Mouse (Mus musculus) left cerebral cortex, adult 2 months (tissue): ENCODE data around the gene Nog. TPM values are rescaled to one million over a fixed set of nuclear protein-coding genes. Genes with fewer than 3 reads are reported as not detected.

Experiments used
- DNase-seq, 2 experiments: peaks; one replicate each; pipeline ENCODE4 v3.0.0; 2021 to 2022; ENCODE audit warnings: low spot score in 2 of 2, mixed read lengths in 1 of 2; ENCODE audit errors: extremely low spot score in 1 of 2
- H3K27ac ChIP-seq: fragments of 200-600 bp; 2 replicates; pipeline ENCODE4 v1.8.1; 2022
- H3K4me3 ChIP-seq: fragments of 200-600 bp; 2 replicates; pipeline ENCODE4 v1.8.1; 2022
- CTCF ChIP-seq: fragments of 200-600 bp; IDR thresholded peaks from 2 replicates; pipeline ENCODE4 v1.8.1; 2022; ENCODE audit warnings: antibody characterized with exemption, mild to moderate bottlenecking, moderate library complexity
- intact Hi-C: fragments of 180-260 bp; cut with DNase I; formaldehyde crosslinking; loops from one replicate; pipeline ENCODE4 v1.15.1; 2025
- total RNA-seq, 2 experiments: library from RNA; stranded (reverse); gene quantifications; 2 replicates each; pipeline ENCODE4 v1.2.3; 2021

The Nog gene
- total RNA-seq, 2 experiments from 2014 or later: 14.0 to 14.6 TPM

DNA sequence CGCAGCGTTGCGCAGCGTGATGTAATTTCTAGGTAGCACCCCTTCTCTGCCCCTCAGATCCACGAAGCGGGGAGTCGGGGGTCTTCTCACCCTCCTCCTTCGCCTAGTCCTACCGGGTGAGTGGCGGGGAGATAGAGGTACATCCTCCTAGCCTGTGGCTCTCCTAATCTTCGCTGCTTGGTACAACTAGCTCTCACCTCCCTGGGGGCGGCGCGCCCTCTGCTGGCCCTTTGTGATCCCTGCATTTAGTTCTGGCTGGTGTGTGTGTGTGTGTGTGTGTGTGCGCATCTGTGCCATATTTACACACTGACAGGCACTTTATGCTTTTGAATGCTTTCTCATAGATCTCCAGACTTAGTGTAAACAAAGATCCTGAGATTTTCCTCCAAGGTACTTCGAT lies 1.3 kb upstream of the Nog start:
- peak; percentile 84 to 89 for DNase-seq
- peak; percentile 82 for TF ChIP-seq CTCF
- intact Hi-C loops: loop anchor here (1.0 to 10.0 kb wide), 5 partner anchors 138 to 621 kb away; partner anchors contain the start of gene Coil
- peak overlapping the region; percentile 31; the same call in 1 of the 2 replicates for H3K4me3 ChIP-seq
- no peak overlapping the region for H3K27ac ChIP-seq

DNA sequence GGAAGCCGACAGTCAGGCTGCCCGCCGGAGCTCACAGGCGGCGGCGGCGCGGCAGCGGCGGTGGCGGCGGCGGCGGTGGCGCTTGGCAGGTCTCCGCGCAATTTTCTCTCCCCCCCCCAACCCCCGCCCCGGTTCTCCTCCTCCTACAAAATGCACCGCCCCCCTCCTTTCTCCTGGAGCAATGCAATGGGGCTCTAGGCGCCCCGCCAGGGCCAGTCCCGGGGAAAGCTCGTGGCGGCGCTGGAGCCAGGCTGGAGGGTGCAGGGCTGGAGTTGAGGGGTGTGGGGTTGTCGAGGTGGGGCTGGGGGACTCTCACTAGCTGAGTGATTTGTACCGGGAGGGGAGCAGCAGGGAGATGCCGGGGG lies 666 bp upstream of the Nog start:
- no peak for TF ChIP-seq CTCF
- DNase-seq: no peak
- intact Hi-C loops: loop anchor here (1.0 to 10.0 kb wide), 5 partner anchors 137 to 622 kb away; partner anchors contain the start of gene Coil
- Histone ChIP-seq H3K27ac (peak overlapping the region; percentile 74), H3K4me3 (peak overlapping the region; percentile 69)

DNA sequence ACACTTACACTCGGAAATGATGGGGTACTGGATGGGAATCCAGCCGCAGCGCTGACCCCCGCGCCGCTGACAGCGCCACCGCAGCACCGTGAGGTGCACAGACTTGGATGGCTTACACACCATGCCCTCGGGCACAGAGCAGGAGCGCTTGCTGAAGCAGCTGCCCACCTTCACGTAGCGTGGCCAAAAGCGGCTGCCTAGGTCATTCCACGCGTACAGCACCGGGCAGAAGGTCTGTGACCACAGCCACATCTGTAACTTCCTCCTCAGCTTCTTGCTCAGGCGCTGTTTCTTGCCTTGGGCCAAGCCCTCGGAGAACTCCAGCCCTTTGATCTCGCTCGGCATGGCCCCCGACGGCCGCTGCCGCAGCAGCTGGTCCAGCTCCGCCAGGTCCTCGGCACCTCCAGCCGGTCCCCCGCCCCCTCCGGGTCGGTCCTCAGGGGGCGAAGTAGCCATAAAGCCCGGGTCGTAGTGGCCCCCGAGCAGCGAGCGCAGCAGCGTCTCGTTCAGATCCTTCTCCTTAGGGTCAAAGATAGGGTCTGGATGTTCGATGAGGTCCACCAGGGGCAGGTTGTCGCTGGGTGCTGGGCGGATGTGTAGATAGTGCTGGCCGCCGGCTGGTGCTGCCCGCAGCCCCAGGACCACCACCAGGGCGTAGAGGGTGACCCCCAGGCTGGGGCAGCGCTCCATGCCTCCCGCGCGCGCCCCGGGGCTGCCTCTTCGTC lies 639 bp downstream of the Nog start:
- no peak for TF ChIP-seq CTCF
- peak in 1 of 2 experiments; percentile 18 for DNase-seq
- peak overlapping the region; percentile 74 for H3K27ac ChIP-seq
- intact Hi-C loops: loop anchor here (5.0 to 10.0 kb wide), 3 partner anchors 214 to 623 kb away; partner anchors contain the start of gene Coil
- H3K4me3 ChIP-seq: peak overlapping the region; percentile 69

DNA sequence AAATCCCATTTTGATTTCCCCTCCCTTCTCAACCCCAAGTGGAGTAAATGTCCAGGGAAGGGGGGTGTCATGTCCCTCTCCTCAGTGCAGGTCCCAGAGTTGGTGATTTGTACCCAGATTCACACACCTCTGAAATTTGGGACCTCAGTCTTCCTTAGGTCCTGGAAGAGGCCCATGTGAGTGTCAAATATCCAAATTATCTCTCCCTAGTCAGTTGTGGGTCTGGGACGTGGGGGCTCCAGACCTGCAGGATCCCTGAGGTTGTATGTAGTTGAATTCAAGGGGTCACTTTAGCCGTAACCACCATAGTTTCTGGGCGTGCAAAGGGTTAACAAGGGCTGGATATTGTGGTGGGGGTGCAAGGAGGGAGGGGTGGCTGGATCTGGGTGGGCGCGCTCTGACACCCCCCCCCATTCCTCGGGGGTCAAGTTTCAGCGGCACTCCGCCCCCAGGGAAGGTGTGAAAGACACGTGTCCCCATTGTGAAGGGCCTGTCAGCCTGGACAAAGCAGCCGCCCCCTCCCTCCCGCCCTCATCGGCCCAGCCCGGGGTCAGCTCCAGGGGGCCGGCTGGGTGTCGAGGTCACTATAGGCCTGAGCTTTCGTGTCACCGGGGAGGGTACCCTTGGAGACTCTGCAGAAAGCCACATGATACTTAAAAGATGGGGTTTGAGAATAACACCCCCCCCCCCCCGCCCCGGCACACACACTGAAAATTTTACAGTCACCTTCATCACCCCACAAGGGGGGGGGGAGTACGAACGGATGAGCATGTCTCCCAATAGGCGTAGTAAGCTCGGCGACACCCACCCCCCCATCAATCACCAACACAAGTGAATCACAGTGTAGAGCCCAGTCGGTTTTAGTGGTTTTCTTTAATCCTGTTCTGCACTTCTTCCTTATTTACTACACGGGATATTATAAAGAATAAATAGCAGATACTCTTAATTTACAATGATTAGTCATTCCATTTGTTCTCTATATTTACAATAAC lies 2.1 kb downstream of the Nog start:
- intact Hi-C loops: loop anchor here (1.0 to 10.0 kb wide), 4 partner anchors 135 to 625 kb away; partner anchors contain the start of gene Coil
- H3K4me3 ChIP-seq: peak overlapping the region; percentile 69
- no peak overlapping the region for H3K27ac ChIP-seq
- no peak for DNase-seq
- TF ChIP-seq CTCF: no peak

DNA sequence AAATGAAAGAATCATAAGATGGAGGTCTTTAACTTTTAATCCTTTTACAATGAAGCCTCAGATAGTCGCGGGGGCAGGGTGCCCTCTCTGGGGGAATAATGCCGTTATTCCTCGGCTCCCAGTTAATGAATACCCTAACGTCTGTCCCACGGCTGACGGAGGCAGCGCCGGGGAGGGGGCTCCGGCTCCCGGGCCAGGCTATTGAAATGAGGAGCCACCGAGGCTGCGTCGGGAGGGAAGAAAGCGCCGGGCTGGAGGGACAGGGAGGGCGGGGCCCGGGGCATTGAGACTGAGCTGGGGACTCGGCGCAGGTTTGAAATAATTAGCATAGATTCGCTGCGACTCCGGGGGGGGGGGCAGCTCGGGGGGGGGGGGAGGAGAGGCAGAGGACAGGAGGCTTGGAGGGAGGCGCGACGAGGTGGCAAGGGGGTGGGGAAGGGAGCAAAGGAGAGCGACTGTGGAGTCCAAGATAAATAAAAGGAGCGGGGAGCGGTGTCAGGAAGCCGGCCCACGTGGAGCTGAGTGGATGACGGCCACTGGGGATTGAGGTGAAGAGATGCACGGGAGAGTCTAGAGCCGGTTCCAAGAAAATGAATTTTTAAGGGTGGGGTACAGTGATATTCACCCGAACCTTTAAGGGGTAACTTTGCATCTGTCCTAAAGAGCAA lies 2.9 kb downstream of the Nog start:
- intact Hi-C loops: loop anchor here (1.0 kb wide), 1 partner anchor 134 kb away; no protein-coding TSS in a partner anchor
- no peak for TF ChIP-seq CTCF
- H3K27ac ChIP-seq: no peak overlapping the region
- H3K4me3 ChIP-seq: peak overlapping the region; percentile 47
- DNase-seq: no peak

DNA sequence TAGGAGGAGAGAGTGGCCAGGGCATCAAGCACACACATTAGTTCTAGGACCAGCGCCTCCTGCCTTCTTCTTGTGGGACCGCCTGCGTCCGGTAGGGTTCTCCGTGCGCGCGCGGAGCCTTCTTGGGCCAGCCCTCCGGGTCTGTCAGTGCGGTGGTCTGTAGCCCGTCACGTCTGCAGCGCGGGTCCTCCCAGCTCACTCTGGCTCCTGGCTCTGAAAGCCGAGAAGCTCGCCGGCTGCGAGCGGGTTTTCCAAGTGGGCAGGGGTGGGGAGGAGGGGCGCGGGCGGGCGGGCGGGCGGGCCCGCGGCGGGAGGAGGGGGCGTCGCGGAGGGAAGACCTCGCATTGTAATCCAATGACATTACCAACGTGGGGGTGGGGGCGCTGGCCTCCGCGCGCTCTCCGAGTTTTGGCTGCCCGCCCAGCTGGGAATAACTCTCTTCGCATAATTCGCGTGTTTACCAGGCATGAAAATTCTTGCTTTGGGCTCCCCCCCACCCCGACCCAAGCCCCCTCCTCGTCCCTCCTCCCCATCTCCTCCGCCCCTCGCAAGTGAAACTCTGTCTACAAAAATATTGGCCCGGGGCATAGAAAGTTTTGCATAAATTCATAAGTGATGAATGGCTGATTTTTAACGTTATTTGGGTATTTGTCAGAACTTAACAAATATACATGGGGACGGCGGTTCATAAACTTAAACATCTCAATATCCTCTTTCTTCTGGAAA lies 3.7 kb downstream of the Nog start:
- peak overlapping the region; percentile 47 for H3K4me3 ChIP-seq
- peak; percentile 25 for TF ChIP-seq CTCF
- H3K27ac ChIP-seq: no peak overlapping the region
- DNase-seq: peak; percentile 18 to 28
- intact Hi-C loops: loop anchor here (1.0 kb wide), 1 partner anchor 133 kb away; no protein-coding TSS in a partner anchor

DNA sequence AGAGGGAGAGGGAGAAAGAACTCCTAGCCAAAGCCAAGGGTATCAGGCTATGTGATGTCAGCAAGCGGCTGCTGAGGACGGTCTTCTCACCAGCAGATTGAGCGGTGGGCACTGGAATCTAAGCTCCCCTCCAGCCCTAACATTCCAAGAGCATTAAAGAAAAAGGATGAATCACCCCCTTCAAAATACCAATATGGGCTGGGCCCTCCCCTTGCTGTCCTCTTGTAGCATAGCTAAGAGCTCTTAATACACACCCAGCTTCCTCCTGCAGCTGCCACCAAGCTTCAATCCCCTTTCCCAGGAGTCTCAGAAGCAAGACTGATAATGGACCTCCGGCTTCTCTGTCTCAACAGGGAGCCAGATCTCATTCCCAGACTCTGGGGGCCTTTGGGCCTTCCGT lies 4.6 kb downstream of the Nog start:
- intact Hi-C loops: no loop called here
- TF ChIP-seq CTCF: no peak
- H3K4me3 ChIP-seq: no peak overlapping the region
- DNase-seq: no peak
- H3K27ac ChIP-seq: no peak overlapping the region

DNA sequence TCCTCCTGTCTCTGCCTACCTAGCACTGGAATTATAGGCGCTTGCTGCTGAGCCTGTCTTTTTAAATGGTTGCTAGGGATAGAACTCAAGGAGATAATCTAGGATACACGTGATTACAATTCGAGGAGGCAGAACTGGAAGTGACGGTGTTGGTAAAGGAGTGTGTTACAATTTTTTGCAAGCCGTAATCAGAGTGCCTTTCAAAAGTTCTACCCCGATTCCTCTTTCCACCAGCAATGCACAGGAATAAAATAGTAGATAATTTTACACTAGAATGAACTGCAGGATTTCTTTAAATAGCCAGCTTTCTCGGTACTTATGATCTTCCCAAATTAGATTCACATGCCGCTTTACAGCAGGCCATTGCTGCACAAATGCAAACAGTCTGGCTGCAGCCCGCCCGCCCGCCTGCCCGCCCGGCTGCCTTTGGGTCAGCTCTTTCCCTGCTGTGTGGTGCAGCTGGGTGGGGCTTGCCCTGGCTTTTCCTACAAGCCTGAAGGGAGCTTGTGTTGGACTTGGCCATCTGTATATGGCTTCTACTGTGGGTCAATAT lies 32.2 kb downstream of the Nog start:
- no peak for DNase-seq
- intact Hi-C loops: no loop called here
- no peak for TF ChIP-seq CTCF

DNA sequence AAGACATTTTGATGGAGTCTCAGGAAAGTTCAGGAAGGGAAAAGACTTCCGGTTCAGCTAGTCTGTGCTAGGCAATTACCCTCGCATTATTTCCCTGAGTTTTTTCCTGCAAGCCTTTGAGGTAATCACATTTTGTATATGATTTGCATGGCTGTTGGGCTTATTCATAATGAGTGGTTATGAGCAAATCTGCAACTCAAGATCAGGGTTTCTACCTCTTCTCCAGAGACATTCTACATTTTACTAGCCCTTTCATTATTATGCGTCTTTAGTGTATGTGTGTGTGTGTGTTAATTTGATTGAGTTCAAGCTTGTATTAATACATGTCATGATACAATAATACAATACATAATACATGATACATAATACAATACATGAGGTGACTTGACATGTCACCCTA lies 34.6 kb downstream of the Nog start:
- no peak for DNase-seq
- no peak for TF ChIP-seq CTCF
- Histone ChIP-seq H3K27ac (no peak overlapping the region), H3K4me3 (no peak overlapping the region)
- intact Hi-C loops: no loop called here

More for the DNA sequence above, 32.2 kb downstream of the Nog start:
- no peak overlapping the region for H3K4me3 ChIP-seq
- H3K27ac ChIP-seq: no peak overlapping the region

DNA sequence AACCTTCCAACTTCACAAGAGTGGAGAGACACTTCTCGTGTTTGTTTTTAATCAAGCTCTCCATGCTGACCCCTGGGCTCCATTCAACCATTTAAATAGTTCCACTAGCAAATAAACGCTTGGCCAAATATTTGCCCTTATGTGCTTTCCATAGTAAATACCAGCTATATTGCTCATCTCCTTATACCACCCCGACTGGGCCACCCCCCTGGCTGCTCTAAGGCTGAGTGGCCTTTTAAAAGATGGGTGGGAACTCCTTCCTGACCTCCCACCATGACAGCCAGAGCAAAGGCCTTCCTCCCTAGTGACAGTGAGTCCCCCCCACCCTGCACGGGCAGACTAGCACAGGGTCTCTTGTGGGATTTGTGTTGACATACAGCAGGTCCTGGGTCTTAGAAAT lies 37.1 kb downstream of the Nog start:
- DNase-seq: no peak
- intact Hi-C loops: no loop called here
- no peak for TF ChIP-seq CTCF
- no peak overlapping the region for H3K27ac ChIP-seq
- H3K4me3 ChIP-seq: no peak overlapping the region
